Mouse (Mus musculus): Measurements from ENCODE around the gene Il5. TPM values are rescaled to one million over a fixed set of nuclear protein-coding genes. Genes with fewer than 3 reads are reported as not detected.
"Not testable (repeated sequence)": the region's sequence is repeated elsewhere in the genome, so short reads cannot be mapped to it uniquely, and the experiment has no call there.

The Il5 gene
- polyA plus RNA-seq, 1 experiment from 2014 or later = not detected

- Histone ChIP-seq H3K27me3 (no peaks in the 10 kb centered on the region), H3K4me3 (replicated peaks) (no peak overlapping the region), H3K4me1 (replicated peaks) (no peaks in the 10 kb centered on the region), H3K4me2 (no peak overlapping the region), H3K27ac (replicated peaks) (no peak overlapping the region), H3K9me3 (replicated peaks) (no peaks in the 10 kb centered on the region), H3K9ac (no peak overlapping the region), H3K36me3 (replicated peaks) (no peaks in the 10 kb centered on the region)
- WGBS (ENCODE audit: insufficient replicate concordance) = 70% methylated on average over 2 of the region's 2 CpGs
- no peak for ATAC-seq (ENCODE audit: insufficient read depth)
Measured at GRCm38 (mm10) chr11:53745260-53745659, 24.7 kb downstream of the Il5 start.

DNA sequence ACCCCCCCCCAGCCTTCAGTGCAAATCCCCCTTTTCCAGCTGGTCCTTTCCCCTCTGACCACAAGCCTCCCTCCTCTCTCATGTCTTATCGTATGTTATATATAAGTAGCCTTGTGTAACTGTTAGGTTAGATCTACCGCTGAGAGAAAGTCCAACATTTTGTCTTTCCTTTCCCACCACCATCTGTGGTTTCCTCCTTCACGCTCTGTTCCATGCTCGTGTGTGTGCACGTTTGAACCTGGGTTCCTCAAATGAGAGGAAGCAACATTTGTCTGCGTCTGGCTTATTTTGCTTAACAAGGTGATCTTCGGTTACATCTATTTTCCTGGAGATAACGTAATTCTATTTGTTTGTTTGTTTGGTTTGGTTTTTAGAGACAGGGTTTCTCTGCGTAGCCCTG, 27.4 kb downstream of the Il5 start:
- no peak overlapping the region for H3K9ac ChIP-seq
- no peak overlapping the region for H3K4me2 ChIP-seq
- WGBS (ENCODE audit: insufficient replicate concordance) = 35% methylated on average over 9 of the region's 9 CpGs
- no peaks in the 10 kb centered on the region for H3K4me1 ChIP-seq (replicated peaks)
- H3K27ac ChIP-seq (replicated peaks) = no peak overlapping the region
- H3K36me3 ChIP-seq (replicated peaks) = no peaks in the 10 kb centered on the region
- H3K27me3 ChIP-seq = no peaks in the 10 kb centered on the region
- H3K9me3 ChIP-seq (replicated peaks) = no peaks in the 10 kb centered on the region
- no peak for ATAC-seq (ENCODE audit: insufficient read depth)
- no peak overlapping the region for H3K4me3 ChIP-seq (replicated peaks)

DNA sequence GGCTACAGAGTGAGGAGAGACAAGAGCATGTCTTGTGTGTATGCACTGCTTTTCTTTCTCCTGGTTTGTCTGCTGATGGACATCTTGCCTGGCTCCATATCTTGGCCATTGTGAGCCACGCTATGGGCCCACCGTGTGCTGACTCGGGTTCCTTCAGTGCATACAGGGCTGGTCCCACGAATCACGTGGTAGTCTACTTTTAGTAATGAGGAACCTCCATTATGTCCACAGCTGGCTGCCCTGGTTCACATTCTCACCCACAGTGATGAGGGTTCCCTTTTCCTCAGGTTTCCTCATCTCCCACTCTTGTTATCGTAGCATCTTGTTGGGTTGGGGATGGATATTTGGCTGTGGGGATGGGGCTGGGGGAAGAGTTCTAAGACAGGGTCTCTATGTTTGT, 28.0 kb downstream of the Il5 start:
- Histone ChIP-seq H3K9me3 (replicated peaks) (no peaks in the 10 kb centered on the region), H3K9ac (no peak overlapping the region), H3K4me3 (replicated peaks) (no peak overlapping the region), H3K4me2 (no peak overlapping the region), H3K27ac (replicated peaks) (no peak overlapping the region), H3K4me1 (replicated peaks) (no peaks in the 10 kb centered on the region), H3K27me3 (no peaks in the 10 kb centered on the region), H3K36me3 (replicated peaks) (no peaks in the 10 kb centered on the region)
- ATAC-seq (ENCODE audit: insufficient read depth) = no peak
- WGBS (ENCODE audit: insufficient replicate concordance) = 42% methylated on average over 6 of the region's 6 CpGs

DNA sequence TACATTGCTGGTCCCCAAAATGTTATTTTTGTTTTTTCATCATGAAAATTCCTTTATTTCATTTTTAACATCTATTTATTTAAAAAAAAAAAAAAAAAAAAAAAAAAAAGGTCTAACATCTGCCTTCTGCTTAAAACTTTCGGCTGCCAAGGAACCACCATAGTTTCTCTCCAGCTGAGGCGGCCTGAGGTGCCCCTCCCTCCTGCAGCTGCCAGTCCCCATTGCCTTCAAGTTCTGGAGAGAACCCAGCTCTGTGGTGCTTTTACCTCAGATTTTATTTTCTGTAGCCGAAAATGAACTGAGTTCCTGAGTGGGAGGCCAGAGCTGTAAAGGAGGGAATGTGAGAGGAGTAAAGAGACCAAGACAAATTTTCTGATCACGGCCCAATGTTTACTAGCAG, 28.7 kb downstream of the Il5 start:
- H3K4me3 ChIP-seq (replicated peaks) = no peak overlapping the region
- no peaks in the 10 kb centered on the region for H3K9me3 ChIP-seq (replicated peaks)
- H3K9ac ChIP-seq = no peak overlapping the region
- WGBS (ENCODE audit: insufficient replicate concordance) = 61% methylated on average over 4 of the region's 4 CpGs
- H3K4me1 ChIP-seq (replicated peaks) = no peaks in the 10 kb centered on the region
- no peaks in the 10 kb centered on the region for H3K36me3 ChIP-seq (replicated peaks)
- no peak overlapping the region for H3K27ac ChIP-seq (replicated peaks)
- H3K4me2 ChIP-seq = no peak overlapping the region
- no peak for ATAC-seq (ENCODE audit: insufficient read depth)
- no peaks in the 10 kb centered on the region for H3K27me3 ChIP-seq

DNA sequence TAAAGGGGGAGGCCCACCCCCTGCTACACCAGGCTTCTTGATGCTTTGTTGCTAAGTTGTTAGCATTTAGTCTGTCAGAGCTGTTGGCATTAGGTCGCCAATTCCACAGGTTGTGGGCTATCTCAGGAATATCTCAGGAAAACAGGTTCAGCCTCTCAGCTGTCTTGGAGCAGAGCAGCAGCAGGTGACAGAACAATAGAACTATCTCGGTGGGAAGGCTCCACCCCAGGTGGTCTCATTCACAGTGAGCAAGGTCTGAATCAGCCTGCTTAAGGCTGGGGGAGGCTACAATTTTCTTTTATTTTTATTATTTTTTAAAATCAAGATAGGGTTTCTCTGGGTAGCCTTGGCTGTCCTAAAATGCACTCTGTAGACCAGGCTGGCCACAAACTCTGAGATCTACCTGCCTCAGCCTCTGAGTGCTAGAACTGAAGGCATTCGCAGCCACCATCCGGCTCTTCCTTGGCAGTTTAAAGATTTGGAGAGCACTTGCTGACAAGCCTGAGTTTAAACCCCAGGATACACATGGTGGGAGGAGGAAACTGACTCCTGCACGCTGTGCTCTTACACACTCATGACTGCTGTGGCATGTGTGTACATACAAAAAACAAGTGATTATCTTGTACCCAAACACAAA, 29.2 kb downstream of the Il5 start:
- Histone ChIP-seq H3K27me3 (no peaks in the 10 kb centered on the region), H3K9ac (no peak overlapping the region), H3K4me2 (no peak overlapping the region), H3K27ac (replicated peaks) (no peak overlapping the region), H3K9me3 (replicated peaks) (no peaks in the 10 kb centered on the region), H3K4me3 (replicated peaks) (no peak overlapping the region), H3K4me1 (replicated peaks) (no peaks in the 10 kb centered on the region), H3K36me3 (replicated peaks) (no peaks in the 10 kb centered on the region)
- WGBS (ENCODE audit: insufficient replicate concordance) = 61% methylated on average over 5 of the region's 5 CpGs
- no peak for ATAC-seq (ENCODE audit: insufficient read depth)

GRCm38 (mm10) chr11:53755011-53755595, 34.5 kb downstream of the Il5 start:
- no peaks in the 10 kb centered on the region for H3K36me3 ChIP-seq (replicated peaks)
- 74% methylated on average over 12 of the region's 12 CpGs for WGBS (ENCODE audit: insufficient replicate concordance)
- no peaks in the 10 kb centered on the region for H3K9me3 ChIP-seq (replicated peaks)
- ATAC-seq (ENCODE audit: insufficient read depth) = no peak
- no peak overlapping the region for H3K27ac ChIP-seq (replicated peaks)
- H3K4me3 ChIP-seq (replicated peaks) = no peak overlapping the region
- no peak overlapping the region for H3K4me2 ChIP-seq
- H3K27me3 ChIP-seq = no peaks in the 10 kb centered on the region
- no peak overlapping the region for H3K9ac ChIP-seq
- peaks cover 9% of the 10 kb centered on the region for H3K4me1 ChIP-seq (replicated peaks)

- ATAC-seq (ENCODE audit: insufficient read depth) = no peak
- H3K4me3 ChIP-seq (replicated peaks) = no peak overlapping the region
- peaks cover 21% of the 10 kb centered on the region for H3K4me1 ChIP-seq (replicated peaks)
- H3K27me3 ChIP-seq = no peaks in the 10 kb centered on the region
- no peak overlapping the region for H3K4me2 ChIP-seq
- no peaks in the 10 kb centered on the region for H3K36me3 ChIP-seq (replicated peaks)
- H3K9me3 ChIP-seq (replicated peaks) = no peaks in the 10 kb centered on the region
- 61% methylated on average over 4 of the region's 4 CpGs for WGBS (ENCODE audit: insufficient replicate concordance)
- H3K9ac ChIP-seq = no peak overlapping the region
- no peak overlapping the region for H3K27ac ChIP-seq (replicated peaks)
Measured at GRCm38 (mm10) chr11:53757612-53758011, 37.0 kb downstream of the Il5 start.

GRCm38 (mm10) chr11:53758033-53758432, 37.4 kb downstream of the Il5 start:
- not testable (repeated sequence) for H3K27ac ChIP-seq (replicated peaks)

DNA sequence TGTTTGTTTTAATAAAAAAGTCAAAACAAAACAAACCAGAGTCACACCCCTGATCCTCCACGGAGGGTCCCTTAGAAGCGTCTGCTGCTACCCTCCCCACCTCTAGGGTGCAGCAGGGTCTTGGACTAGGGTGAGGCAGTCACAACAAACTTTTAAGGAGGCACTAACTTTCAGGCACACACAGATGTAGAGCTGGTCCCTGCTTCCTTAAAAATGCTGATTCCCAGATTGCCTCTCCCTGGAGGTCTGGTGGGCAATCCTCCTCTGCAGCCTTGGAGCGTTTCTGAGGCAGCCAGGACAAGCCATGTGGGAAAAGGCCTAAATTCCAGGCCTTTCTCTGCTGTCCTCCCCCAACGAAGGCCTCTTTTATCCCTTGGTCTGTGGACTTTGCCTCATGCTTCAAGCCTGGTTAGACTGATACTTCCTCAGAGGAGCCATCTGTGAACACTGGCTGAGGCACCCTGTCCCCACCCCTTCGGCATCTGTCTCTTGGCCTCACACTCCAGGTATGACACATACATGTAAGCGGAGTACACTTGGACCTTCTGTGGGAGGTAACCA, 38.3 kb downstream of the Il5 start:
- H3K27ac ChIP-seq (replicated peaks) = no peak overlapping the region

More at GRCm38 (mm10) chr11:53758033-53758432, 37.4 kb downstream of the Il5 start:
- H3K9me3 ChIP-seq (replicated peaks); H3K36me3 ChIP-seq (replicated peaks); H3K4me3 ChIP-seq (replicated peaks); ATAC-seq (ENCODE audit: insufficient read depth); H3K27me3 ChIP-seq; H3K4me2 ChIP-seq; H3K9ac ChIP-seq: not testable (repeated sequence)
- H3K4me1 ChIP-seq (replicated peaks) = peaks cover 25% of the 10 kb centered on the region
- 61% methylated on average over 9 of the region's 9 CpGs for WGBS (ENCODE audit: insufficient replicate concordance)

GRCm38 (mm10) chr11:53759545-53760406, 39.2 kb downstream of the Il5 start:
- Histone ChIP-seq H3K27ac (replicated peaks) (no peak overlapping the region), H3K4me3 (replicated peaks) (no peak overlapping the region), H3K9ac (no peak overlapping the region), H3K4me1 (replicated peaks) (peaks cover 43% of the 10 kb centered on the region), H3K27me3 (peaks cover 9% of the 10 kb centered on the region), H3K4me2 (no peak overlapping the region), H3K9me3 (replicated peaks) (no peaks in the 10 kb centered on the region), H3K36me3 (replicated peaks) (no peaks in the 10 kb centered on the region)
- WGBS (ENCODE audit: insufficient replicate concordance) = 48% methylated on average over 22 of the region's 22 CpGs
- ATAC-seq (ENCODE audit: insufficient read depth) = no peak

More for the DNA sequence above, 38.3 kb downstream of the Il5 start:
- no peak overlapping the region for H3K9ac ChIP-seq
- no peak for ATAC-seq (ENCODE audit: insufficient read depth)
- H3K4me3 ChIP-seq (replicated peaks) = no peak overlapping the region
- H3K27me3 ChIP-seq = peaks cover 5% of the 10 kb centered on the region; the same call in 1 of the 2 replicates
- no peak overlapping the region for H3K4me2 ChIP-seq
- no peaks in the 10 kb centered on the region for H3K36me3 ChIP-seq (replicated peaks)
- WGBS (ENCODE audit: insufficient replicate concordance) = 41% methylated on average over 6 of the region's 6 CpGs
- peaks cover 34% of the 10 kb centered on the region for H3K4me1 ChIP-seq (replicated peaks)
- no peaks in the 10 kb centered on the region for H3K9me3 ChIP-seq (replicated peaks)

GRCm38 (mm10) chr11:53761284-53761683, 40.7 kb downstream of the Il5 start:
- ATAC-seq (ENCODE audit: insufficient read depth) = no peak
- Histone ChIP-seq H3K9ac (no peak overlapping the region), H3K27ac (replicated peaks) (no peak overlapping the region), H3K27me3 (peaks cover 10% of the 10 kb centered on the region), H3K9me3 (replicated peaks) (no peaks in the 10 kb centered on the region), H3K4me1 (replicated peaks) (peaks cover 46% of the 10 kb centered on the region), H3K4me2 (no peak overlapping the region), H3K4me3 (replicated peaks) (no peak overlapping the region), H3K36me3 (replicated peaks) (no peaks in the 10 kb centered on the region)
- WGBS (ENCODE audit: insufficient replicate concordance) = 68% methylated on average over 5 of the region's 5 CpGs

Data from liver, embryonic 15.5 days (tissue).